Comparison of ENCODE assay signal across 8 mouse cellular contexts in the genomic region with DNA sequence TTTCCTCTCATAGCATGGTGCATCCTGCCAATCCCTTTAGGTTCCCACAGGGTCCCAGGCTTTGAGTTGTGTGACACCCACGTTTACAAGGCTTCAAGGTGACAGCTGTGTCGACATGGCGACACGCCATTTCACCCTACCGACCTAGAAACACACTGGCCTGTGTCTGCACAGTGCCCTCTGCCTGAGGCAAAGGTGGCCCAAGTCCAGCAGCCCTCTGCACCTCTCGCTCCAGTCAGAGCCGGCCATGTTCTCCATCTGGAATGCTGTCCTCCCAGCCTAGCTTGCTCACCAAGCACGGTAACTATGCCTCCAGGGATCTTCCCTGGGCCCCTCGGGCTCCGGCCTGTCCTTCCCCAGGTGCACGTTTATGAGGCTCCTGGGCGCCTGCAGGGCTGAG. TPM values are rescaled to one million over a fixed set of nuclear protein-coding genes. Genes with fewer than 3 reads are reported as not detected.
A peak's percentile ranks its signal among the peaks of the same experiment; 100 is the strongest.
DNase-seq lines count a peak whose midpoint lies in the region; ATAC-seq and TF ChIP-seq lines count a peak whose summit lies in the region.

No protein-coding gene starts in this region.

- WGBS in hindbrain, embryonic 10.5 days: 84% methylated on average over 12 of the region's 12 CpGs
- WGBS in hindbrain, embryonic 14.5 days: 78% methylated on average over 12 of the region's 12 CpGs
- WGBS in cerebellum, adult 2 months: 62% methylated on average over 12 of the region's 12 CpGs
- 85% methylated on average over 12 of the region's 12 CpGs for WGBS in midbrain, embryonic 13.5 days

- TF ChIP-seq CTCF in cerebellum, adult 2 months (IDR thresholded peaks at IDR 0.05; ENCODE audit: borderline replicate concordance, insufficient read depth, low read depth, low read length): no peak

- H3K4me2 ChIP-seq in hindbrain, embryonic 14.5 days (replicated peaks): no peak overlapping the region
- H3K4me2 ChIP-seq in midbrain, embryonic 13.5 days (replicated peaks): peak overlapping the region; percentile 61; the same call in 1 of the 2 replicates

- ATAC-seq in hindbrain, embryonic 14.5 days (ENCODE audit: low FRiP score): no peak
- 0 out of 2 replicates have a peak, but pooled peaks have one; percentile 12 for ATAC-seq in midbrain, embryonic 13.5 days
- no peak for ATAC-seq in megakaryocyte progenitor cell, adult 5-6 weeks (replicated peaks; ENCODE audit: poor library complexity)

- no peak for DNase-seq in hindbrain, embryonic 10.5 days (ENCODE audit: low spot score)
- DNase-seq in hindbrain, embryonic 14.5 days (ENCODE audit: low spot score): no peak
- DNase-seq in cerebellum, adult 2 months: peak; percentile 44 to 46
- peak; percentile 73 for DNase-seq in kidney, adult 11 months
- DNase-seq in thymus, postnatal 25 days: no peak
- no peak for DNase-seq in gastrocnemius, postnatal 25 days

- peaks cover 2% of the 10 kb centered on the region; the same call in 1 of the 2 replicates for H3K9me3 ChIP-seq in hindbrain, embryonic 10.5 days
- 0 out of 2 replicates have a peak, but pooled peaks cover 1% of the 10 kb centered on the region for H3K9me3 ChIP-seq in hindbrain, embryonic 14.5 days (ENCODE audit: control insufficient read depth, low read length)
- H3K9me3 ChIP-seq in midbrain, embryonic 13.5 days: peaks cover 3% of the 10 kb centered on the region; the same call in 1 of the 2 replicates

- H3K4me3 ChIP-seq in hindbrain, embryonic 10.5 days: peak overlapping the region; percentile 62
- no peak overlapping the region for H3K4me3 ChIP-seq in hindbrain, embryonic 14.5 days (replicated peaks; ENCODE audit: low read length)
- H3K4me3 ChIP-seq in cerebellum, adult 2 months (replicated peaks; ENCODE audit: insufficient read depth, low read depth, low read length): no peak overlapping the region
- H3K4me3 ChIP-seq in midbrain, embryonic 13.5 days (replicated peaks): peak overlapping the region; percentile 45

- H3K9ac ChIP-seq in hindbrain, embryonic 14.5 days: no peak overlapping the region
- no peak overlapping the region for H3K9ac ChIP-seq in midbrain, embryonic 13.5 days (replicated peaks)

- peaks cover 23% of the 10 kb centered on the region for H3K4me1 ChIP-seq in hindbrain, embryonic 10.5 days (replicated peaks)
- H3K4me1 ChIP-seq in hindbrain, embryonic 14.5 days (replicated peaks; ENCODE audit: control insufficient read depth, insufficient read depth, low read length): no peaks in the 10 kb centered on the region
- H3K4me1 ChIP-seq in cerebellum, adult 2 months (ENCODE audit: control insufficient read depth, insufficient read depth, low read length): no peaks in the 10 kb centered on the region
- H3K4me1 ChIP-seq in midbrain, embryonic 13.5 days (replicated peaks): peaks cover 8% of the 10 kb centered on the region; the same call in 1 of the 2 replicates

- no peak for TF ChIP-seq POLR2A in cerebellum, adult 2 months (IDR thresholded peaks at IDR 0.05; ENCODE audit: borderline replicate concordance, insufficient read depth, low read length)

- H3K27ac ChIP-seq in hindbrain, embryonic 10.5 days: peak overlapping the region; percentile 94
- H3K27ac ChIP-seq in hindbrain, embryonic 14.5 days: no peak overlapping the region
- no peak overlapping the region for H3K27ac ChIP-seq in cerebellum, adult 2 months (ENCODE audit: insufficient read depth, low read length)
- H3K27ac ChIP-seq in midbrain, embryonic 13.5 days: no peak overlapping the region

- H3K27me3 ChIP-seq in hindbrain, embryonic 10.5 days (ENCODE audit: insufficient read depth, poor library complexity, severe bottlenecking): no peaks in the 10 kb centered on the region
- H3K27me3 ChIP-seq in hindbrain, embryonic 14.5 days (ENCODE audit: control insufficient read depth, insufficient read depth, low read length): no peaks in the 10 kb centered on the region
- H3K27me3 ChIP-seq in cerebellum, adult 2 months (ENCODE audit: control insufficient read depth, insufficient read depth, low read length): no peaks in the 10 kb centered on the region
- no peaks in the 10 kb centered on the region for H3K27me3 ChIP-seq in midbrain, embryonic 13.5 days

- no peaks in the 10 kb centered on the region for H3K36me3 ChIP-seq in hindbrain, embryonic 10.5 days
- no peaks in the 10 kb centered on the region for H3K36me3 ChIP-seq in hindbrain, embryonic 14.5 days (replicated peaks; ENCODE audit: control insufficient read depth, insufficient read depth)
- H3K36me3 ChIP-seq in midbrain, embryonic 13.5 days: no peaks in the 10 kb centered on the region

RNA-seq across cellular contexts. Expression of a gene that starts 13.9 kb away (rescaled TPM):
- polyA plus RNA-seq in hindbrain, embryonic 10.5 days (2016; fragmentation: Nextera tagmentation; extraction: Ambion mirVana): 16.2 and 16.6 TPM in 2 replicates
- polyA plus RNA-seq in hindbrain, embryonic 14.5 days (2014; fragmentation: Nextera tagmentation; extraction: Ambion mirVana): 7.1 and 10.2 TPM in 2 replicates
- 53.3 and 54.8 TPM in 2 replicates for polyA plus RNA-seq in cerebellum, adult 2 months (2012; rRNA removed)
- polyA plus RNA-seq in midbrain, embryonic 13.5 days (2015; fragmentation: Nextera tagmentation; extraction: Ambion mirVana): 6.0 and 6.3 TPM in 2 replicates
- total RNA-seq in gastrocnemius, postnatal 25 days (2021): 100 to 1,000 TPM; 130 to 154 TPM
- total RNA-seq in megakaryocyte progenitor cell, adult 5-6 weeks (2015): 1.1 and 1.4 TPM in 2 replicates
- 1.8 and 4.6 TPM in 2 replicates for total RNA-seq in megakaryocyte progenitor cell, adult 5-6 weeks (2017)

RNA-seq across cellular contexts. Expression of a gene that starts 46.4 kb away (rescaled TPM):
- polyA plus RNA-seq in hindbrain, embryonic 10.5 days (2016; fragmentation: Nextera tagmentation; extraction: Ambion mirVana): 5.0 and 6.6 TPM in 2 replicates
- 6.6 and 6.8 TPM in 2 replicates for polyA plus RNA-seq in hindbrain, embryonic 14.5 days (2014; fragmentation: Nextera tagmentation; extraction: Ambion mirVana)
- polyA plus RNA-seq in cerebellum, adult 2 months (2012; rRNA removed): 15.8 and 16.7 TPM in 2 replicates
- 6.0 and 6.5 TPM in 2 replicates for polyA plus RNA-seq in midbrain, embryonic 13.5 days (2015; fragmentation: Nextera tagmentation; extraction: Ambion mirVana)
- 1 to 10 TPM; 7.6 to 8.3 TPM for total RNA-seq in gastrocnemius, postnatal 25 days (2021)
- 53.7 and 59.9 TPM in 2 replicates for total RNA-seq in megakaryocyte progenitor cell, adult 5-6 weeks (2015)
- 41.1 and 43.2 TPM in 2 replicates for total RNA-seq in megakaryocyte progenitor cell, adult 5-6 weeks (2017)

Comparison
In these comparisons a context has a peak if more than half of its experiments do, and no peak if none do; other contexts are left out.
1. H3K4me3 ChIP-seq: peak in hindbrain, embryonic 10.5 days (single experiment) and midbrain, embryonic 13.5 days (single experiment); none in hindbrain, embryonic 14.5 days (single experiment) and cerebellum, adult 2 months (single experiment).
2. DNase-seq: peak in cerebellum, adult 2 months (2 of 2) and kidney, adult 11 months (single experiment); none in hindbrain, embryonic 10.5 days (single experiment), hindbrain, embryonic 14.5 days (single experiment), thymus, postnatal 25 days (single experiment) and gastrocnemius, postnatal 25 days (single experiment).